Mouse (Mus musculus): ENCODE data around the gene Naip6. TPM values are rescaled to one million over a fixed set of nuclear protein-coding genes. Genes with fewer than 3 reads are reported as not detected.
"Not testable (repeated sequence)": the region's sequence is repeated elsewhere in the genome, so short reads cannot be mapped to it uniquely, and the experiment has no call there.

Naip6 gene
- 0.11 TPM in 1 of 2 replicates, not detected in the other for polyA plus RNA-seq (2011; ENCODE audit: insufficient read length, low read depth, missing spikeins)

- not testable (repeated sequence) for H3K4me3 ChIP-seq (ENCODE audit: insufficient read depth, low read length); H3K4me1 ChIP-seq (ENCODE audit: control insufficient read depth, insufficient read depth, low read length); H3K27ac ChIP-seq (ENCODE audit: insufficient read depth, low read length)
Measured at GRCm38 (mm10) chr13:100317256-100317893, at the start of gene Naip6. Gene Naip6 (minus strand): TSS chr13:100317674.

- not testable (repeated sequence) for H3K4me3 ChIP-seq (ENCODE audit: insufficient read depth, low read length); H3K27ac ChIP-seq (ENCODE audit: insufficient read depth, low read length); H3K4me1 ChIP-seq (ENCODE audit: control insufficient read depth, insufficient read depth, low read length)
Measured at GRCm38 (mm10) chr13:100352315-100352714, 34.8 kb upstream of the Naip6 start.

GRCm38 (mm10) chr13:100349510-100350173, 32.2 kb upstream of the Naip6 start:
- H3K27ac ChIP-seq (ENCODE audit: insufficient read depth, low read length); H3K4me1 ChIP-seq (ENCODE audit: control insufficient read depth, insufficient read depth, low read length); H3K4me3 ChIP-seq (ENCODE audit: insufficient read depth, low read length): not testable (repeated sequence)

- H3K4me3 ChIP-seq (ENCODE audit: insufficient read depth, low read length) = no peak overlapping the region
- no peaks in the 10 kb centered on the region for H3K4me1 ChIP-seq (ENCODE audit: control insufficient read depth, insufficient read depth, low read length)
- no peak overlapping the region for H3K27ac ChIP-seq (ENCODE audit: insufficient read depth, low read length)
- TF ChIP-seq CTCF (IDR thresholded peaks at IDR 0.05; ENCODE audit: borderline replicate concordance, insufficient read depth, low read length) = no peak
Measured at GRCm38 (mm10) chr13:100341822-100342221, 24.3 kb upstream of the Naip6 start.

- H3K4me1 ChIP-seq (ENCODE audit: control insufficient read depth, insufficient read depth, low read length); H3K27ac ChIP-seq (ENCODE audit: insufficient read depth, low read length); H3K4me3 ChIP-seq (ENCODE audit: insufficient read depth, low read length): not testable (repeated sequence)
Measured at GRCm38 (mm10) chr13:100331728-100332127, 14.3 kb upstream of the Naip6 start.

- H3K27ac ChIP-seq (ENCODE audit: insufficient read depth, low read length); H3K4me1 ChIP-seq (ENCODE audit: control insufficient read depth, insufficient read depth, low read length); H3K4me3 ChIP-seq (ENCODE audit: insufficient read depth, low read length): not testable (repeated sequence)
Measured at GRCm38 (mm10) chr13:100328899-100329298, 11.4 kb upstream of the Naip6 start.

- H3K4me3 ChIP-seq (ENCODE audit: insufficient read depth, low read length); H3K4me1 ChIP-seq (ENCODE audit: control insufficient read depth, insufficient read depth, low read length): not testable (repeated sequence)
Measured at GRCm38 (mm10) chr13:100328029-100328428, 10.6 kb upstream of the Naip6 start.

GRCm38 (mm10) chr13:100322266-100322837, 4.9 kb upstream of the Naip6 start:
- not testable (repeated sequence) for H3K27ac ChIP-seq (ENCODE audit: insufficient read depth, low read length); H3K4me3 ChIP-seq (ENCODE audit: insufficient read depth, low read length); H3K4me1 ChIP-seq (ENCODE audit: control insufficient read depth, insufficient read depth, low read length)

More at GRCm38 (mm10) chr13:100328029-100328428, 10.6 kb upstream of the Naip6 start:
- H3K27ac ChIP-seq (ENCODE audit: insufficient read depth, low read length) = not testable (repeated sequence)

GRCm38 (mm10) chr13:100284611-100285010, 32.9 kb downstream of the Naip6 start:
- Histone ChIP-seq H3K4me1 (ENCODE audit: control insufficient read depth, insufficient read depth, low read length) (no peaks in the 10 kb centered on the region), H3K4me3 (ENCODE audit: insufficient read depth, low read length) (no peak overlapping the region), H3K27ac (ENCODE audit: insufficient read depth, low read length) (no peak overlapping the region)
- TF ChIP-seq POLR2A (IDR thresholded peaks at IDR 0.05; ENCODE audit: low read depth, low read length) (no peak), CTCF (IDR thresholded peaks at IDR 0.05; ENCODE audit: borderline replicate concordance, insufficient read depth, low read length) (no peak)

- not testable (repeated sequence) for H3K4me3 ChIP-seq (ENCODE audit: insufficient read depth, low read length); H3K27ac ChIP-seq (ENCODE audit: insufficient read depth, low read length); H3K4me1 ChIP-seq (ENCODE audit: control insufficient read depth, insufficient read depth, low read length)
Measured at GRCm38 (mm10) chr13:100271474-100272132, 45.9 kb downstream of the Naip6 start.

- H3K4me3 ChIP-seq (ENCODE audit: insufficient read depth, low read length); H3K4me1 ChIP-seq (ENCODE audit: control insufficient read depth, insufficient read depth, low read length); H3K27ac ChIP-seq (ENCODE audit: insufficient read depth, low read length): not testable (repeated sequence)
Measured at GRCm38 (mm10) chr13:100256996-100257395, 60.5 kb downstream of the Naip6 start.

GRCm38 (mm10) chr13:100255925-100256324, 61.5 kb downstream of the Naip6 start:
- not testable (repeated sequence) for H3K4me1 ChIP-seq (ENCODE audit: control insufficient read depth, insufficient read depth, low read length); H3K4me3 ChIP-seq (ENCODE audit: insufficient read depth, low read length); H3K27ac ChIP-seq (ENCODE audit: insufficient read depth, low read length)

GRCm38 (mm10) chr13:100251897-100252296, 65.6 kb downstream of the Naip6 start:
- not testable (repeated sequence) for H3K4me1 ChIP-seq (ENCODE audit: control insufficient read depth, insufficient read depth, low read length); H3K4me3 ChIP-seq (ENCODE audit: insufficient read depth, low read length); H3K27ac ChIP-seq (ENCODE audit: insufficient read depth, low read length)

GRCm38 (mm10) chr13:100246896-100247519, 70.5 kb downstream of the Naip6 start:
- H3K27ac ChIP-seq (ENCODE audit: insufficient read depth, low read length); H3K4me1 ChIP-seq (ENCODE audit: control insufficient read depth, insufficient read depth, low read length); H3K4me3 ChIP-seq (ENCODE audit: insufficient read depth, low read length): not testable (repeated sequence)

- H3K27ac ChIP-seq (ENCODE audit: insufficient read depth, low read length); H3K4me1 ChIP-seq (ENCODE audit: control insufficient read depth, insufficient read depth, low read length): not testable (repeated sequence)
Measured at GRCm38 (mm10) chr13:100246223-100246622, 71.3 kb downstream of the Naip6 start, which contains the start of gene Naip5. Gene Naip5 (minus strand): TSS chr13:100246323.

More at GRCm38 (mm10) chr13:100246223-100246622, 71.3 kb downstream of the Naip6 start, which contains the start of gene Naip5:
- not testable (repeated sequence) for H3K4me3 ChIP-seq (ENCODE audit: insufficient read depth, low read length)

All from embryonic fibroblast, embryonic 13.5 days (primary cell).